Mouse (Mus musculus): ENCODE measurements around the gene Ttc39b.

DNA sequence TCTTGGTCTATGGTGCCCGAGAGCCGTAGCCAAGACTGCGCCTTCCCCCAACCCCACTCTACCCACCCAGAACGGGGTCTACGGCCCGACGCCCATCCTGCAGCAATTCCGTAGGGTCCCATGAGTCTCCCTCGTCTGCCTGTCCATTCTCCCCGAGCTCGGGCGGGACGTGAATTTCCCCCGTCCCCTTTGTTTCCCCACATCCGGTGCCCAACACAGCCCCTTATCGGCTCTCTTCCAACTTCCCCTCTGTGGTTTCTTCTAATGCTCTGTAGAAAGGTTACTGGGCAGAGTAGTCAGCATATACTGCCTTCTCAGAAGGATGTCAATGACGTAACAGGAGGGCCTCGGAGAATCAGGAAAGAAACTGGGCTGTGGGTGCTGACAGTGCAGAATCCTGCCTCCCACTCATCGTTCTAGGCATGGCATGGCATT lies 50.4 kb downstream of the Ttc39b start:
- no peak for TF ChIP-seq CTCF (IDR thresholded peaks at IDR 0.05; ENCODE audit: borderline replicate concordance, extremely low read depth, insufficient read depth, insufficient read length)
- TF ChIP-seq POLR2A (IDR thresholded peaks at IDR 0.05; ENCODE audit: borderline replicate concordance, extremely low read depth, insufficient read depth, insufficient read length, poor library complexity, severe bottlenecking), result no peak
